Mouse (Mus musculus) Patski (cell line): ENCODE data around the gene Zmat5. TPM values are rescaled to one million over a fixed set of nuclear protein-coding genes. Genes with fewer than 3 reads are reported as not detected.

Experiments used
- ATAC-seq: fragments of 100-300 bp; one replicate; pipeline ENCODE4 v1.8.0; 2021
- CTCF ChIA-PET: fragments of 350-600 bp; sonication (Branson Sonifier 250); formaldehyde crosslinking; loops from one replicate; lab custom pipeline; 2022; ENCODE audit warnings: inconsistent platforms; lab: Charles Lee
- POLR2A ChIA-PET: fragments of 350-600 bp; sonication (Branson Sonifier 250); formaldehyde crosslinking; loops from one replicate; lab custom pipeline; 2022; ENCODE audit warnings: antibody characterized with exemption, inconsistent platforms; lab: Charles Lee
- DNase-seq: peaks from one replicate; pipeline ENCODE4 v3.0.0-alpha.2; 2011; ENCODE audit warnings: low read depth, low spot score
- H3K27me3 ChIP-seq: fragments of 371-371 bp; one replicate; pipeline ENCODE4 v1.5.1; 2021
- CTCF ChIP-seq: fragments of 100-300 bp; IDR thresholded peaks from one replicate; pipeline ENCODE4 v1.5.1; 2021
- in situ Hi-C: fragments of 300-500 bp; cut with MboI; formaldehyde crosslinking; loops from 3 replicates; pipeline ENCODE4 v1.11.1; 2018; ENCODE audit warnings: low pct_unique_long_range_greater_than_20kb, mixed read lengths
- polyA plus RNA-seq: library from polyadenylated mRNA; unstranded; gene quantifications from one replicate; pipeline ENCODE4 v1.2.3, GENCODE M21; 2021

Zmat5 gene
- polyA plus RNA-seq, 1 experiment from 2014 or later: 38.7 TPM

- DNase-seq (no peak), ATAC-seq (no peak)
- TF ChIP-seq CTCF: no peak
- CTCF ChIA-PET: no interaction called here
- in situ Hi-C loops: no loop called here
- POLR2A ChIA-PET: no interaction called here
- no peaks in the 10 kb centered on the region for H3K27me3 ChIP-seq
Observed at GRCm38 (mm10) chr11:4677250-4677872, 27.1 kb upstream of the Zmat5 start.

- no peaks in the 10 kb centered on the region for H3K27me3 ChIP-seq
- no peak for DNase-seq
- ChIA-PET CTCF (no interaction called here), POLR2A (interaction anchor here (0.7 kb wide), 1 partner anchor 10 kb away, joined by 3 read pairs; no protein-coding TSS in a partner anchor)
- no peak for TF ChIP-seq CTCF
- ATAC-seq: no peak
- in situ Hi-C loops: no loop called here
Observed at GRCm38 (mm10) chr11:4678700-4679440, 25.6 kb upstream of the Zmat5 start.

- TF ChIP-seq CTCF: no peak
- H3K27me3 ChIP-seq: no peaks in the 10 kb centered on the region
- POLR2A ChIA-PET: interaction anchor here (0.7 kb wide), 1 partner anchor 9 kb away, joined by 3 read pairs; no protein-coding TSS in a partner anchor
- no peak for DNase-seq
- no peak for ATAC-seq
- CTCF ChIA-PET: no interaction called here
- in situ Hi-C loops: no loop called here
Observed at GRCm38 (mm10) chr11:4679441-4679832, 25.0 kb upstream of the Zmat5 start.

GRCm38 (mm10) chr11:4680126-4680525 lies 24.4 kb upstream of the Zmat5 start:
- ATAC-seq: no peak
- in situ Hi-C loops: no loop called here

GRCm38 (mm10) chr11:4683516-4683915 lies 21.0 kb upstream of the Zmat5 start:
- no peak for ATAC-seq
- CTCF ChIA-PET: interaction anchor here (0.8 to 1.5 kb wide), 2 partner anchors 14 to 182 kb away, joined by 3 to 4 read pairs; no protein-coding TSS in a partner anchor
- no peak for DNase-seq
- in situ Hi-C loops: no loop called here
- H3K27me3 ChIP-seq: no peaks in the 10 kb centered on the region
- POLR2A ChIA-PET: no interaction called here
- TF ChIP-seq CTCF: no peak

More at GRCm38 (mm10) chr11:4680126-4680525, 24.4 kb upstream of the Zmat5 start:
- ChIA-PET POLR2A (no interaction called here), CTCF (no interaction called here)
- no peak for TF ChIP-seq CTCF
- H3K27me3 ChIP-seq: no peaks in the 10 kb centered on the region
- no peak for DNase-seq

GRCm38 (mm10) chr11:4684186-4684585 lies 20.3 kb upstream of the Zmat5 start:
- ChIA-PET POLR2A (interaction anchor here (0.6 kb wide), 1 partner anchor 167 kb away, joined by 6 read pairs; no protein-coding TSS in a partner anchor), CTCF (interaction anchor here (0.8 to 1.5 kb wide), 2 partner anchors 13 to 182 kb away, joined by 3 to 4 read pairs; no protein-coding TSS in a partner anchor)
- no peak for ATAC-seq
- TF ChIP-seq CTCF: no peak
- DNase-seq: no peak
- in situ Hi-C loops: no loop called here
- H3K27me3 ChIP-seq: no peaks in the 10 kb centered on the region

- H3K27me3 ChIP-seq: no peaks in the 10 kb centered on the region
- ATAC-seq: no peak
- ChIA-PET CTCF (interaction anchor here (1.5 kb wide), 1 partner anchor 12 kb away, joined by 4 read pairs; no protein-coding TSS in a partner anchor), POLR2A (interaction anchor here (0.6 to 1.1 kb wide), 2 partner anchors 14 to 168 kb away, joined by 3 to 6 read pairs; no protein-coding TSS in a partner anchor)
- no peak for DNase-seq
- in situ Hi-C loops: no loop called here
- no peak for TF ChIP-seq CTCF
Observed at GRCm38 (mm10) chr11:4685071-4685470, 19.4 kb upstream of the Zmat5 start.

GRCm38 (mm10) chr11:4685510-4685909 lies 19.0 kb upstream of the Zmat5 start:
- in situ Hi-C loops: no loop called here
- DNase-seq (no peak), ATAC-seq (no peak)
- CTCF ChIA-PET: no interaction called here
- TF ChIP-seq CTCF: no peak
- H3K27me3 ChIP-seq: no peaks in the 10 kb centered on the region
- POLR2A ChIA-PET: interaction anchor here (1.1 kb wide), 1 partner anchor 13 kb away, joined by 3 read pairs; no protein-coding TSS in a partner anchor

GRCm38 (mm10) chr11:4687027-4687426 lies 17.5 kb upstream of the Zmat5 start:
- no peaks in the 10 kb centered on the region for H3K27me3 ChIP-seq
- TF ChIP-seq CTCF: no peak
- CTCF ChIA-PET: no interaction called here
- POLR2A ChIA-PET: no interaction called here
- ATAC-seq: no peak
- DNase-seq: no peak
- in situ Hi-C loops: no loop called here

- ATAC-seq: no peak
- no peaks in the 10 kb centered on the region for H3K27me3 ChIP-seq
- TF ChIP-seq CTCF: no peak
- ChIA-PET CTCF (no interaction called here), POLR2A (no interaction called here)
- in situ Hi-C loops: no loop called here
- no peak for DNase-seq
Observed at GRCm38 (mm10) chr11:4687874-4688273, 16.6 kb upstream of the Zmat5 start.
